Mouse (Mus musculus): ENCODE measurements around the gene H2afy2. TPM values are rescaled to one million over a fixed set of nuclear protein-coding genes. Genes with fewer than 3 reads are reported as not detected.

H2afy2 gene
- polyA plus RNA-seq, 1 experiment from 2014 or later, result 202 TPM

- no peak overlapping the region for H3K9ac ChIP-seq
- no peak for DNase-seq (ENCODE audit: low spot score)
- no peaks in the 10 kb centered on the region for H3K36me3 ChIP-seq (replicated peaks; ENCODE audit: control insufficient read depth, insufficient read depth)
- ATAC-seq (ENCODE audit: low FRiP score), result no peak
- no peak overlapping the region for H3K27ac ChIP-seq
- H3K9me3 ChIP-seq (ENCODE audit: control insufficient read depth, low read length), result no peaks in the 10 kb centered on the region
- H3K4me1 ChIP-seq (replicated peaks; ENCODE audit: control insufficient read depth, insufficient read depth, low read length), result no peaks in the 10 kb centered on the region
- no peak overlapping the region for H3K4me2 ChIP-seq (replicated peaks)
- H3K4me3 ChIP-seq (replicated peaks; ENCODE audit: low read length), result no peak overlapping the region
- 62% methylated on average over 8 of the region's 8 CpGs for WGBS
- no peaks in the 10 kb centered on the region for H3K27me3 ChIP-seq (ENCODE audit: control insufficient read depth, insufficient read depth, low read length)
Measured at GRCm38 (mm10) chr10:61793015-61793414, 9.1 kb upstream of the H2afy2 start.

- Histone ChIP-seq H3K9ac (no peak overlapping the region), H3K4me1 (replicated peaks; ENCODE audit: control insufficient read depth, insufficient read depth, low read length) (peaks cover 8% of the 10 kb centered on the region; the same call in 1 of the 2 replicates), H3K4me2 (replicated peaks) (no peak overlapping the region), H3K27me3 (ENCODE audit: control insufficient read depth, insufficient read depth, low read length) (no peaks in the 10 kb centered on the region), H3K27ac (no peak overlapping the region), H3K9me3 (ENCODE audit: control insufficient read depth, low read length) (no peaks in the 10 kb centered on the region), H3K4me3 (replicated peaks; ENCODE audit: low read length) (no peak overlapping the region), H3K36me3 (replicated peaks; ENCODE audit: control insufficient read depth, insufficient read depth) (no peaks in the 10 kb centered on the region)
- no peak for DNase-seq (ENCODE audit: low spot score)
- whole genome bisulfite sequencing, result 91% methylated on average over 5 of the region's 5 CpGs
- no peak for ATAC-seq (ENCODE audit: low FRiP score)
Measured at GRCm38 (mm10) chr10:61788499-61788898, 4.6 kb upstream of the H2afy2 start.

GRCm38 (mm10) chr10:61787541-61788313 lies 3.8 kb upstream of the H2afy2 start:
- H3K4me3 ChIP-seq (replicated peaks; ENCODE audit: low read length), result no peak overlapping the region
- DNase-seq (ENCODE audit: low spot score) (no peak), ATAC-seq (ENCODE audit: low FRiP score) (no peak)
- H3K9me3 ChIP-seq (ENCODE audit: control insufficient read depth, low read length), result no peaks in the 10 kb centered on the region
- 74% methylated on average over 10 of the region's 10 CpGs for WGBS
- H3K4me1 ChIP-seq (replicated peaks; ENCODE audit: control insufficient read depth, insufficient read depth, low read length), result peaks cover 8% of the 10 kb centered on the region; the same call in 1 of the 2 replicates
- no peaks in the 10 kb centered on the region for H3K27me3 ChIP-seq (ENCODE audit: control insufficient read depth, insufficient read depth, low read length)
- no peaks in the 10 kb centered on the region for H3K36me3 ChIP-seq (replicated peaks; ENCODE audit: control insufficient read depth, insufficient read depth)
- H3K27ac ChIP-seq, result no peak overlapping the region
- H3K9ac ChIP-seq, result no peak overlapping the region
- no peak overlapping the region for H3K4me2 ChIP-seq (replicated peaks)

GRCm38 (mm10) chr10:61784414-61784813 lies 467 bp upstream of the H2afy2 start:
- H3K4me2 ChIP-seq (replicated peaks), result peak overlapping the region; percentile 67
- peaks cover 27% of the 10 kb centered on the region for H3K4me1 ChIP-seq (replicated peaks; ENCODE audit: control insufficient read depth, insufficient read depth, low read length)
- peak overlapping the region; percentile 99 for H3K27ac ChIP-seq
- H3K4me3 ChIP-seq (replicated peaks; ENCODE audit: low read length), result peak overlapping the region; percentile 69
- H3K9ac ChIP-seq, result peak overlapping the region; percentile 98
- no peaks in the 10 kb centered on the region for H3K27me3 ChIP-seq (ENCODE audit: control insufficient read depth, insufficient read depth, low read length)
- no peaks in the 10 kb centered on the region for H3K36me3 ChIP-seq (replicated peaks; ENCODE audit: control insufficient read depth, insufficient read depth)
- DNase-seq (ENCODE audit: low spot score), result no peak
- 10% methylated on average over 10 of the region's 10 CpGs for WGBS
- no peaks in the 10 kb centered on the region for H3K9me3 ChIP-seq (ENCODE audit: control insufficient read depth, low read length)
- ATAC-seq (ENCODE audit: low FRiP score), result no peak; the same call in 1 of the 2 replicates

GRCm38 (mm10) chr10:61782799-61783611 lies 942 bp downstream of the H2afy2 start:
- peak; percentile 72 for DNase-seq (ENCODE audit: low spot score)
- Histone ChIP-seq H3K9me3 (ENCODE audit: control insufficient read depth, low read length) (no peaks in the 10 kb centered on the region), H3K4me1 (replicated peaks; ENCODE audit: control insufficient read depth, insufficient read depth, low read length) (peaks cover 27% of the 10 kb centered on the region), H3K27me3 (ENCODE audit: control insufficient read depth, insufficient read depth, low read length) (no peaks in the 10 kb centered on the region), H3K9ac (peak overlapping the region; percentile 98), H3K4me2 (replicated peaks) (peak overlapping the region; percentile 67), H3K36me3 (replicated peaks; ENCODE audit: control insufficient read depth, insufficient read depth) (no peaks in the 10 kb centered on the region), H3K4me3 (replicated peaks; ENCODE audit: low read length) (peak overlapping the region; percentile 69), H3K27ac (peak overlapping the region; percentile 99)
- WGBS, result under 1% methylated on average over 62 of the region's 74 CpGs
- peak; percentile 57 for ATAC-seq (ENCODE audit: low FRiP score)

- peak overlapping the region; percentile 99; the same call in 1 of the 2 replicates for H3K27ac ChIP-seq
- peak overlapping the region; percentile 98 for H3K9ac ChIP-seq
- H3K4me2 ChIP-seq (replicated peaks), result peak overlapping the region; percentile 67
- H3K36me3 ChIP-seq (replicated peaks; ENCODE audit: control insufficient read depth, insufficient read depth), result no peaks in the 10 kb centered on the region
- H3K4me3 ChIP-seq (replicated peaks; ENCODE audit: low read length), result peak overlapping the region; percentile 69
- ATAC-seq (ENCODE audit: low FRiP score) (no peak), DNase-seq (ENCODE audit: low spot score) (no peak)
- 21% methylated on average over 8 of the region's 9 CpGs for WGBS
- no peaks in the 10 kb centered on the region for H3K9me3 ChIP-seq (ENCODE audit: control insufficient read depth, low read length)
- peaks cover 27% of the 10 kb centered on the region for H3K4me1 ChIP-seq (replicated peaks; ENCODE audit: control insufficient read depth, insufficient read depth, low read length)
- no peaks in the 10 kb centered on the region for H3K27me3 ChIP-seq (ENCODE audit: control insufficient read depth, insufficient read depth, low read length)
Measured at GRCm38 (mm10) chr10:61781461-61782128, 2.4 kb downstream of the H2afy2 start.

- Histone ChIP-seq H3K4me3 (replicated peaks; ENCODE audit: low read length) (no peak overlapping the region), H3K9ac (no peak overlapping the region), H3K4me1 (replicated peaks; ENCODE audit: control insufficient read depth, insufficient read depth, low read length) (peaks cover 25% of the 10 kb centered on the region), H3K9me3 (ENCODE audit: control insufficient read depth, low read length) (no peaks in the 10 kb centered on the region), H3K4me2 (replicated peaks) (no peak overlapping the region), H3K27me3 (ENCODE audit: control insufficient read depth, insufficient read depth, low read length) (no peaks in the 10 kb centered on the region), H3K36me3 (replicated peaks; ENCODE audit: control insufficient read depth, insufficient read depth) (0 out of 2 replicates have a peak, but pooled peaks cover 5% of the 10 kb centered on the region), H3K27ac (no peak overlapping the region)
- DNase-seq (ENCODE audit: low spot score) (no peak), ATAC-seq (ENCODE audit: low FRiP score) (no peak)
- WGBS, result 50% methylated on average over 6 of the region's 6 CpGs
Measured at GRCm38 (mm10) chr10:61766806-61767205, 17.1 kb downstream of the H2afy2 start.

- no peak overlapping the region for H3K9ac ChIP-seq
- no peak overlapping the region for H3K4me3 ChIP-seq (replicated peaks; ENCODE audit: low read length)
- ATAC-seq (ENCODE audit: low FRiP score) (no peak), DNase-seq (ENCODE audit: low spot score) (no peak)
- H3K9me3 ChIP-seq (ENCODE audit: control insufficient read depth, low read length), result no peaks in the 10 kb centered on the region
- H3K4me2 ChIP-seq (replicated peaks), result no peak overlapping the region
- H3K27ac ChIP-seq, result no peak overlapping the region
- no peaks in the 10 kb centered on the region for H3K27me3 ChIP-seq (ENCODE audit: control insufficient read depth, insufficient read depth, low read length)
- 0 out of 2 replicates have a peak, but pooled peaks cover 5% of the 10 kb centered on the region for H3K36me3 ChIP-seq (replicated peaks; ENCODE audit: control insufficient read depth, insufficient read depth)
- WGBS, result 24% methylated on average over 5 of the region's 5 CpGs
- peaks cover 25% of the 10 kb centered on the region for H3K4me1 ChIP-seq (replicated peaks; ENCODE audit: control insufficient read depth, insufficient read depth, low read length)
Measured at GRCm38 (mm10) chr10:61765558-61765957, 18.4 kb downstream of the H2afy2 start.

- 0 out of 2 replicates have a peak, but pooled peaks cover 5% of the 10 kb centered on the region for H3K36me3 ChIP-seq (replicated peaks; ENCODE audit: control insufficient read depth, insufficient read depth)
- ATAC-seq (ENCODE audit: low FRiP score), result no peak
- peaks cover 25% of the 10 kb centered on the region for H3K4me1 ChIP-seq (replicated peaks; ENCODE audit: control insufficient read depth, insufficient read depth, low read length)
- no peak overlapping the region for H3K4me3 ChIP-seq (replicated peaks; ENCODE audit: low read length)
- H3K27ac ChIP-seq, result no peak overlapping the region; the same call in 1 of the 2 replicates
- DNase-seq (ENCODE audit: low spot score), result no peak
- H3K9ac ChIP-seq, result no peak overlapping the region
- no peaks in the 10 kb centered on the region for H3K27me3 ChIP-seq (ENCODE audit: control insufficient read depth, insufficient read depth, low read length)
- H3K4me2 ChIP-seq (replicated peaks), result no peak overlapping the region
- WGBS, result 62% methylated on average over 8 of the region's 8 CpGs
- H3K9me3 ChIP-seq (ENCODE audit: control insufficient read depth, low read length), result no peaks in the 10 kb centered on the region
Measured at GRCm38 (mm10) chr10:61764689-61765088, 19.3 kb downstream of the H2afy2 start.

Measured in hindbrain, embryonic 14.5 days (tissue).